Mouse (Mus musculus): ENCODE data around the gene Kcnv2. TPM values are rescaled to one million over a fixed set of nuclear protein-coding genes. Genes with fewer than 3 reads are reported as not detected.

Kcnv2 gene
- polyA plus RNA-seq, 1 experiment from 2014 or later = 0.04 TPM

- TF ChIP-seq CTCF (IDR thresholded peaks at IDR 0.05; ENCODE audit: low read depth) = no peak
- Histone ChIP-seq H3K27me3 (ENCODE audit: insufficient read depth, low read length) (no peaks in the 10 kb centered on the region), H3K9me3 (replicated peaks; ENCODE audit: low read length) (no peaks in the 10 kb centered on the region), H3K4me3 (replicated peaks; ENCODE audit: low read depth, low read length) (no peak overlapping the region), H3K27ac (no peak overlapping the region), H3K4me2 (ENCODE audit: low read length) (no peak overlapping the region), H3K36me3 (ENCODE audit: insufficient read depth, low read length) (no peaks in the 10 kb centered on the region), H3K4me1 (replicated peaks; ENCODE audit: insufficient read depth, low read length) (no peaks in the 10 kb centered on the region), H3K9ac (ENCODE audit: low read depth, low read length) (no peak overlapping the region)
- ATAC-seq (replicated peaks; ENCODE audit: low FRiP score, low read depth) = no peak
- DNase-seq (ENCODE audit: low spot score) = peak; percentile 39
- 48% methylated on average over 6 of the region's 6 CpGs for WGBS
Observed at GRCm38 (mm10) chr19:27351700-27352099, 29.3 kb downstream of the Kcnv2 start.

DNA sequence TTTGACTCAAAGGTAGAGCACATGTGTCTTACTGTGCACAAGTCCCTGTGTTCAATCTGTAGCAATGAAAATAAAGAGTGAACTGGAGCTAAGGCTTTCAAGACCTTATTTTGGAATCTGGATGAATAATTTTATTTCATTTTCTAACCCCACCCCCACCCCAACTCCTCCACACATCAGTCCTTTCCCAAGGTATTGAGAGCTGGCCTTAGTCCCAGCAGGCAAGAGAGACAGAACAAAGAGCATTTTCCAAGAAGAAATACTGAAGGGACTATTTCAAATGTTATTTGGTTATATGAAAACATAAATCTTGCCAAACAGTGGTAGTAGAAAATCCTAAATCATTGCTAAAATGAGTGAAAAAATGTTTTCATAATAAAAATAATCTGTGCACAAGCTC is 38.0 kb downstream of the Kcnv2 start:
- DNase-seq (ENCODE audit: low spot score) (no peak), ATAC-seq (replicated peaks; ENCODE audit: low FRiP score, low read depth) (no peak)
- Histone ChIP-seq H3K27me3 (ENCODE audit: insufficient read depth, low read length) (no peaks in the 10 kb centered on the region), H3K9ac (ENCODE audit: low read depth, low read length) (no peak overlapping the region), H3K4me1 (replicated peaks; ENCODE audit: insufficient read depth, low read length) (no peaks in the 10 kb centered on the region; the same call in 1 of the 2 replicates), H3K27ac (no peak overlapping the region), H3K36me3 (ENCODE audit: insufficient read depth, low read length) (no peaks in the 10 kb centered on the region), H3K9me3 (replicated peaks; ENCODE audit: low read length) (no peaks in the 10 kb centered on the region), H3K4me2 (ENCODE audit: low read length) (no peak overlapping the region), H3K4me3 (replicated peaks; ENCODE audit: low read depth, low read length) (no peak overlapping the region)
- no peak for TF ChIP-seq CTCF (IDR thresholded peaks at IDR 0.05; ENCODE audit: low read depth)

DNA sequence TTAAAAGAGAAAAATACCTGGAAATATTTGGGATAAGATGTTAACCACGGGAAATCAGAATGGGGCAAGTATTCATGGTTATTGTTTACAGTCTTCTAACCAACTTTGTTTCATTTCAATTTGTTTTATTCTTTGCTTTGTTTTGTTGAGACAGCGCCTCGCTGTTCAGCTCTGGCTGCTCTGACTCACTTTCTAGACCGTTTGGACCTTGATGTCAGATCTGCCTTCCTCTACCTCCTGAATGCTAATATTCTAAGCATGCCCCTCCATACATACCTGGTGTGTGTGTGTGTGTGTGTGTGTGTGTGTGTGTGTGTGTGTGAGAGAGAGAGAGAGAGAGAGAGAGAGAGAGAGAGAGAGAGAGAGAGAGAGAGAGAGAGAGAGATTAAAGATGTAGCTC is 41.5 kb downstream of the Kcnv2 start:
- peak overlapping the region; percentile 37 for H3K4me2 ChIP-seq (ENCODE audit: low read length)
- ATAC-seq (replicated peaks; ENCODE audit: low FRiP score, low read depth) (no peak), DNase-seq (ENCODE audit: low spot score) (no peak)
- H3K9ac ChIP-seq (ENCODE audit: low read depth, low read length) = no peak overlapping the region
- no peaks in the 10 kb centered on the region; the same call in 1 of the 2 replicates for H3K4me1 ChIP-seq (replicated peaks; ENCODE audit: insufficient read depth, low read length)
- WGBS = 44% methylated on average over 4 of the region's 4 CpGs
- peak overlapping the region; percentile 19; the same call in 1 of the 2 replicates for H3K4me3 ChIP-seq (replicated peaks; ENCODE audit: low read depth, low read length)
- no peaks in the 10 kb centered on the region for H3K27me3 ChIP-seq (ENCODE audit: insufficient read depth, low read length)
- TF ChIP-seq CTCF (IDR thresholded peaks at IDR 0.05; ENCODE audit: low read depth) = no peak
- no peak overlapping the region for H3K27ac ChIP-seq
- no peaks in the 10 kb centered on the region for H3K9me3 ChIP-seq (replicated peaks; ENCODE audit: low read length)
- no peaks in the 10 kb centered on the region for H3K36me3 ChIP-seq (ENCODE audit: insufficient read depth, low read length)

GRCm38 (mm10) chr19:27364521-27364931 is 42.1 kb downstream of the Kcnv2 start:
- Histone ChIP-seq H3K9ac (ENCODE audit: low read depth, low read length) (0 out of 2 replicates have a peak overlapping the region, but pooled peaks have one; percentile 10), H3K4me3 (replicated peaks; ENCODE audit: low read depth, low read length) (peak overlapping the region; percentile 19), H3K36me3 (ENCODE audit: insufficient read depth, low read length) (no peaks in the 10 kb centered on the region), H3K9me3 (replicated peaks; ENCODE audit: low read length) (no peaks in the 10 kb centered on the region), H3K27ac (no peak overlapping the region), H3K27me3 (ENCODE audit: insufficient read depth, low read length) (no peaks in the 10 kb centered on the region), H3K4me1 (replicated peaks; ENCODE audit: insufficient read depth, low read length) (no peaks in the 10 kb centered on the region; the same call in 1 of the 2 replicates), H3K4me2 (ENCODE audit: low read length) (peak overlapping the region; percentile 37)
- 4% methylated on average over 8 of the region's 8 CpGs for WGBS
- peak; percentile 68 for DNase-seq (ENCODE audit: low spot score)
- ATAC-seq (replicated peaks; ENCODE audit: low FRiP score, low read depth) = peak; percentile 65
- no peak for TF ChIP-seq CTCF (IDR thresholded peaks at IDR 0.05; ENCODE audit: low read depth)

- DNase-seq (ENCODE audit: low spot score) (no peak), ATAC-seq (replicated peaks; ENCODE audit: low FRiP score, low read depth) (no peak)
- H3K4me3 ChIP-seq (replicated peaks; ENCODE audit: low read depth, low read length) = no peak overlapping the region
- 81% methylated on average over 10 of the region's 10 CpGs for WGBS
- no peak overlapping the region for H3K9ac ChIP-seq (ENCODE audit: low read depth, low read length)
- no peaks in the 10 kb centered on the region for H3K36me3 ChIP-seq (ENCODE audit: insufficient read depth, low read length)
- H3K27me3 ChIP-seq (ENCODE audit: insufficient read depth, low read length) = no peaks in the 10 kb centered on the region
- no peak overlapping the region for H3K27ac ChIP-seq
- H3K9me3 ChIP-seq (replicated peaks; ENCODE audit: low read length) = no peaks in the 10 kb centered on the region
- H3K4me2 ChIP-seq (ENCODE audit: low read length) = no peak overlapping the region
- H3K4me1 ChIP-seq (replicated peaks; ENCODE audit: insufficient read depth, low read length) = no peaks in the 10 kb centered on the region; the same call in 1 of the 2 replicates
- no peak for TF ChIP-seq CTCF (IDR thresholded peaks at IDR 0.05; ENCODE audit: low read depth)
Observed at GRCm38 (mm10) chr19:27366113-27366746, 43.8 kb downstream of the Kcnv2 start.

GRCm38 (mm10) chr19:27369461-27370135 is 47.2 kb downstream of the Kcnv2 start:
- no peak for TF ChIP-seq CTCF (IDR thresholded peaks at IDR 0.05; ENCODE audit: low read depth)
- Histone ChIP-seq H3K9me3 (replicated peaks; ENCODE audit: low read length) (no peaks in the 10 kb centered on the region), H3K9ac (ENCODE audit: low read depth, low read length) (no peak overlapping the region), H3K27me3 (ENCODE audit: insufficient read depth, low read length) (no peaks in the 10 kb centered on the region), H3K36me3 (ENCODE audit: insufficient read depth, low read length) (no peaks in the 10 kb centered on the region), H3K4me2 (ENCODE audit: low read length) (no peak overlapping the region), H3K4me3 (replicated peaks; ENCODE audit: low read depth, low read length) (no peak overlapping the region), H3K27ac (no peak overlapping the region), H3K4me1 (replicated peaks; ENCODE audit: insufficient read depth, low read length) (no peaks in the 10 kb centered on the region; the same call in 1 of the 2 replicates)
- 75% methylated on average over 3 of the region's 3 CpGs for WGBS
- ATAC-seq (replicated peaks; ENCODE audit: low FRiP score, low read depth) = no peak
- DNase-seq (ENCODE audit: low spot score) = no peak
